Mouse (Mus musculus) gastrocnemius, postnatal 25 days (tissue): ENCODE data around the gene Mxd4. TPM values are rescaled to one million over a fixed set of nuclear protein-coding genes. Genes with fewer than 3 reads are reported as not detected.
A peak's percentile ranks its signal among the peaks of the same experiment; 100 is the strongest.

Experiments used
- DNase-seq: peaks from one replicate; pipeline ENCODE4 v3.0.0; 2022
- total RNA-seq, 2 experiments: library from RNA; stranded (reverse); gene quantifications; 1 replicate in 1 of 2; 2 replicates in 1 of 2; pipeline ENCODE4 v1.2.3; 2021

The Mxd4 gene
- total RNA-seq, 2 experiments from 2014 or later = 27.2 to 43.3 TPM

DNA sequence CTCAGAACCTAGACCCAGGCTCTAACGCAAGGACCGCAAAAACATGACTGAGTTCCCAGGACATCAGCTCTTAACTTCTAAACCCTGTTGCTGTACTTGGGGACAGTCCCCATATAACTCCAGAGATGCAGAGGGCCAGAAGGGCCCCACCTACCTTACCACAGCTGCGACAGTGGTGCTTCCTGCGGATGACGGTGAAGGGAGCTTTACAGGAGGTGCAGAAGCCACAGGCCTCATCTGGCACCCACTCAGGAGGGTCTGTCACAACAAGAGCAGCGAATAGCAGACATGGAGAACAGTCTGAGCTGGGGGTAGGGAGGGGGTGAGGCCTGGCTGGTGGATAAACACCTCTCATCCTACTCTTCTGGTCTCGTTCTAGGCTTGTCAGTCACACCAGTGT lies 8.9 kb upstream of the Mxd4 start:
- no peak for DNase-seq

DNA sequence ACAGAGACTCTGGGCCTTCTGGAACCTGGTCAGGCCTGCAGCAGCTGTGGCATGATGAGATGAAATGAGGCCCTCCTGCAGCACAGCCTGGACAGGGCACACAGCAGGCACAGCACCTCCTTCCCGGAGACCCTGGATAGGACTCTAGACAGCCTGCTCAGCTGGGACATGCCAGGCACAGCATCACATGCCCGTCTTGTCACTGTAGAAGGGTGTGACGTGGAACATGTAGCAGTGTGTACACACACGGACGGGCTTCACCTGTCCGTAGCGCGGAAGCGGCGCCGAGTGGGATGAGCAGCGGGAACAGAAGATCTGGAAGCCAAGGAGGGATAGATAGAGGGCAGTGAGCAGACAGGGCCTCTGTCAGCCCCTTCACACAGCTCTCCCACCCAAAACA lies 8.3 kb upstream of the Mxd4 start:
- DNase-seq = no peak

DNA sequence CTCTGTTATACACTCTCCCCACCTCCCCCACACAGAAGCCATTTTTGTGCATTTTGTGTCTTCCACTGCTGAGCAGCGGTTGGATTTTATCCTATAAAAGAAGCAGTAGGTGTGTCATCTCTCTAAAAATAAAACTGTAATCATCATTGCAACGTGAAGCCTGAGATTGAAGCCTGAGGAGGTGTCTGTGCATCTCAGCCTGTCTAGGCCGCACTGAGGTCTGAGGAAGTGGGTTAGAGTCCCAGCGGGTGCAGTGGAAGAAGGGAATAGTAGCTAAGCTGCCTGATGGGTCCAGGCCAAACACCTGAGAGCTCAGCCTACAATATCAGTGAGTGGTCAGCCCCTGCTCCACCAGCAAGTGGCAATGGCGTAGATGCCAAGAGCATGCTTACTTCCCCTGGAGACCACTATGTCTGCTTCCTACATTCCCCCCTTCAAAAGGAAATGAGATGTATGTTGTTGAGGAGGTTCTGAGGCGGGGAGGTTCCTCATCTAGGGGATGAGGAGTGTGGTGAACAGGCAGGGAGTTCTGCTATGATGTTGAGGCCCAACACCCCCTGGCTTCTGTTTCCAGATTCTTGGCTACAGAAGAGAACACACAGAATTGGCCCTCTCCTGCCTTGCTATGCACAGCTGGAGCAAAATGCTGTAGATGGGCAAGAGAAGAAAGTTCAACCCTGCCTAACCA lies 7.6 kb upstream of the Mxd4 start:
- no peak for DNase-seq

DNA sequence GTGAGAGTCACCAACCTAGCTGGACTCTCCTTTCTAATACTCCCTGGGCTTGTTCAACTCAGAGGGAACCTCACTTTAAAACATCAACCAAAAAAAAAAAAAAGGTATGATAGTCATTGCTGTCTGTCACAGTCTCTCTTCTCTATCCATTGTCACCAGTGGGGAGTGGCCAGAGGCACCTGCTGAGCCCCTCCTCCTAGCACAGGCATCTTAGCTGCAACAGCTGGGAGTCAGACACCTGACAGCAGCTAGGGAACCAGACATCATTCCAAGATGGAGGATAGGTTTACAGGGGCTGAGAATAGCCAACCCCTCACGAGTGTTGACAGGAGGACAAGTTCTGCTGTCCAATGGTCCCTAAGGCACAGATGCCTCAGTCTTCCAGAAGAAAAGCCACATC lies 6.9 kb upstream of the Mxd4 start:
- no peak for DNase-seq

DNA sequence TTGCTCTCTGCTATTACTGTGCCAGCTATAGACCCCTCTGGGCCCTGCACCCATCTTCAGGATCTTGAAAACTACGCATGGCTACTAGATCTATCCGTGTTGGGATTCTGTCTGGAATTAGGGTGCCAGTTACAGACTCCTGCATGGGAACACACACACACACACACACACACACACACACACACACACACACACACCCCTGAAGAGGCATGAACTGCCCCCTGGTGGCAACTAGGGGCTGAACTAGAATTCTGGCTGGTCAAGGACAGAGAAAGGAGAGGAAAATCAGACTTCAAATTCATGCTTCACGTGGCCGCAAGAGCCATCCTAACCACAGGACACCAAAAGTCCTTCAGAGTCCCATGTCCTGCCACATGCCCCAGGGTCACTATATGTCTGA lies 4.3 kb upstream of the Mxd4 start:
- DNase-seq = no peak

DNA sequence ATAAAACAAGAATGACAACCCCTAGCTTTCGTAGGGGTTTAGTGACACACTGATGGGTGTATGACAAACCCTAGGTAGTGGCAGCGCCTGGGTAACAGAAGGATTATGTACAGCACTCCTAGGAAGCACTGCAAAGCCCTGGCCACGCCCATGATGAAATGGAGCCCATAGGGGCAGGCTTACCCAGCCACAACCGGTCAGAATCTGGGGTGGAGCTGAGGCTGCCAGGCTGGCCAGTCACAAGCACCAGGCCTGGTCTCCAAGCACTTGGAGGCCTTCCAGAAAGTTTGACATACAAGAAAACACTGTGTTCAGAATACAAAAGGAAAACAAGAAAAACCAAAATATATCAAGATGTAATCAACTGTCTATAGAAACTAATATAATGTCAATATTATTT lies 3.5 kb upstream of the Mxd4 start:
- no peak for DNase-seq

DNA sequence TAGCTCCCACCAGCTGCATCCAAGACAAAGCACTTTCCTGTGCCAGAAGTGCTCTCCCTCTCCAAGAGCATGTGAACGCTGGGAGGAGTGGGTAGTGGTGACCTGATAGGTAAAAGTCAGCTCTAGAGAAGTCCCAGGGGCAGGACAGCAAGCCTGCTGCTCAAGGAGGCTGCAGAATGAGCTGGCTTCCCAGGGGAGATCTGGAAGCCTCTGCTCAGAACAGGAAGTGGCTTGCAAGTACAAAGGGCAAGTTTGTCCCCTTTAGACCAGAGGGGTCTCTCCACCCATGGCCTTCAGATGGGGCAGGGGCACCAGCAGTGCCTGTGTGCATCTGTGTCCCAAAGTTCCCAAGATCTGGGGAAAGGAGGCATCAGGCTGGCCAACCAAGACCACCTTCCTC lies 2.0 kb upstream of the Mxd4 start:
- no peak for DNase-seq

DNA sequence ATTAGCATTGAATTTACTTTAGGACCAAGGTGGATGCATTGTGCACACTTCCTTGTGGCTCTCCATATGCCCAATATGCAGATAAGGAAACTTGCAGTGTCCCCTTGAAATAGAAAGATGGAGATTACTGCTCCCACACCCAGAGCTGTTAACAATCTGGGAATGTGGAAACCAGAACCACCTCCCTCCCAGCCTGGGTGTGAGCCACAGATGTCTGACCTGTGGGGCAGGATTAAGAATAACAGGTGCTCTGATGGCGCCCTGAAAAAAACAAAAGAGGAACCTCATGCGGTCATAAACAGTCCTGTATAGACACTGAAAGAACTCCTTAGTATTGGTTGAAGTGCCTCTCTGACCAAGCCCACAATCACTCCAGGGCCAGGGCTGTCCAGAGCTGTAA lies 1.3 kb upstream of the Mxd4 start:
- no peak for DNase-seq

DNA sequence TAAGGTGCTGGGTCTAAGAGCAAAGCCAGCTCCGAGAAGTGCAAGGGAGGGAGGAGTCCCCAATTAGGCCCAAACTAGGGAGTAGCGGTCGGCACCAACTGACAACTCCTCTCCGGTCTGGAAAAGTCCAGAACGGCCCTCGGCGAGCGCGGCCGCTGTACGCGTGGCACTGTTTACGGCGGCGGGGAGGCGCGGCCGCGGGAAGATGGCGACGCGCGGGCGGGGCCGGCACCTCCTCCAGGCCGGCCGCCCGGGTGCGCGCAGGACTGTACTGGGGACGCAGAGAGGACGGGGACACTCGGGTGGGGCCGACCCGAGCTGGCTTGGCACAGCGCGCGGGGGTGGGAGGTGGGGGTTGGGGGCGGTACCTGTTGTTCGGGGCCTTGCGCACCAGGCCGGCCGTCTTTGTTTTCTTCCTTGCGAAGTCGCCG lies 544 bp downstream of the Mxd4 start:
- peak; percentile 79 for DNase-seq

DNA sequence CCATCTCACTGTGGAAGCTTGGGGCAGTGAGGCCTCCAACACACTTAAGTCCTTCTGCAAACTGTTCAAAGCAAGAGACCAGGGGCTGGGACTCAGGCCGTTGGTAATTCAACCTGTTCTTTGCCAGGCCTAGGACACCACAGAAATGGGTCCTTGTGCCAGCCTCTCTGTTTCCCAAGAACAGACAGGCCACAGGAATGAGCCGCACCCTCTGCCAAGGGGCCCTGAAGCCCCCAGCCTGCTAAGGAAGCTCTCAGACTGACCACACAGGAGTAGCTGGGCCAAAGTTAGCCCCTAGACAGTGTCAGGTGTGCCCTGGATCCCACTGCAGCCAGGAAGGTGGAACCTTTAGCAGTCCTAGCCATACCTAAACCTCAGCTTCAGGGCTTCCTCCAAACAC lies 1.1 kb downstream of the Mxd4 start:
- peak; percentile 21 for DNase-seq

DNA sequence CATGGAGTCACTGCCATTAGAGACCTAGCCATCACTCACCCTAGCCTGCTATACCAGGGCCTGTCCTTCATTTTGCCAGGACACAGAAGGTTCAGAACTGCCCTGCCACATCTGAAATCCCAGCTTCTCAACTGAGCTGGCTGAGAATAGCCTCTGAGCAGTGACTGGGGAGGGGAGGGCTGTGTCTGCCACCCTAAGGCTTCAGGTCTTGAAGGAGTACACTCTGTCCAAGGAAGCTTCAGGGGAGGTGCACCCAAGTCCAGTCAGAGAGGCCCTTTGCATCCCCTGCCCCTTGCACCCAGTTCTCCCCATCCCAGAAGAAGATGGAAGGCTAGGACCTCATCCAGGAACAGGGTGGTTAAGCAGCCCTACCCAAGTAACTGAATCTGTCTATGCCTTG lies 1.7 kb downstream of the Mxd4 start:
- peak; percentile 8 for DNase-seq

DNA sequence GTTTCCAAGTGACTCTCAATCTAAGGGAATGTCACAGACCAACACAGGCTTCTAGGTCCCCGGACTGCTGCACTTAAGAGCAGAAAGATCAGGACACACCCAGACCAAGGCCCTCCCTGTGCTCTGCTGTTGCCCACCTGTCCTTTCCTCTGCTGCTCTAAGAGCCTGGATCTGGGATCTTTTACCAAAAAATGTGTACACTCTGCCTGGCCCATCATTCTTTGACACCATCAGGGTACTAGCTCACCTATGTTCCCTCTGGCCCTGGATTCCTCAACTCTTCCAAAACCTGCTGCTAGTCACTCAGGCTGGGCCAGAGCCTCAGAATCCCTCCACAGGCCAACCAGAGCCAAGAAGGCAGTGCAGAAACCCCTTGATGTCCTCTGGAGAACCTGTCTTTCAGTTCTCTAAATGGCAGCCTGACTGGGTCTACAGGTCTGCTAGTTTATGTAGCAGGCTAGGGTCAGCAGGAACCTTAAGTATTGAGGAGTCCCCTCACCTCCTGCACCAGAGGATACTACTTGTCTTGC lies 2.4 kb downstream of the Mxd4 start:
- peak; percentile 8 for DNase-seq

DNA sequence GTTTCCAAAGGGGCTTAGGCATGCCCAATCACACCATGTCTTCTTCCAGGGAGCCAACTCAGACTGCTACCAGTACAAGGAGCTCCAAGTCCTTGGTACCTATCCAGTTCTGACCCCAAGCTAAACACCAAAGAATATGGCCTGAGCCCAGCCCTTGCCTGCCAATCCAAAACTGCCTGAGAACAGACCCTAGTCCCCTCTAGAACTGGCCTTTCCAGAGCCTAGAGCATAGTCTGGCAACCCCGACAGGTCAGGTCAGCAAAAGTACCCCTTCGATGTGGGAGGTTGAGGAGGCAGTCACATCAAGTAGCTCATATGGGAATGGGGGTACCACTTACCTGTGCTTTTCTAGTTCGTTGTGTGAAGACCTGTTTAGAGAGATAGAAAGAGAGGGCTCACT lies 3.5 kb downstream of the Mxd4 start:
- peak; percentile 7 for DNase-seq

DNA sequence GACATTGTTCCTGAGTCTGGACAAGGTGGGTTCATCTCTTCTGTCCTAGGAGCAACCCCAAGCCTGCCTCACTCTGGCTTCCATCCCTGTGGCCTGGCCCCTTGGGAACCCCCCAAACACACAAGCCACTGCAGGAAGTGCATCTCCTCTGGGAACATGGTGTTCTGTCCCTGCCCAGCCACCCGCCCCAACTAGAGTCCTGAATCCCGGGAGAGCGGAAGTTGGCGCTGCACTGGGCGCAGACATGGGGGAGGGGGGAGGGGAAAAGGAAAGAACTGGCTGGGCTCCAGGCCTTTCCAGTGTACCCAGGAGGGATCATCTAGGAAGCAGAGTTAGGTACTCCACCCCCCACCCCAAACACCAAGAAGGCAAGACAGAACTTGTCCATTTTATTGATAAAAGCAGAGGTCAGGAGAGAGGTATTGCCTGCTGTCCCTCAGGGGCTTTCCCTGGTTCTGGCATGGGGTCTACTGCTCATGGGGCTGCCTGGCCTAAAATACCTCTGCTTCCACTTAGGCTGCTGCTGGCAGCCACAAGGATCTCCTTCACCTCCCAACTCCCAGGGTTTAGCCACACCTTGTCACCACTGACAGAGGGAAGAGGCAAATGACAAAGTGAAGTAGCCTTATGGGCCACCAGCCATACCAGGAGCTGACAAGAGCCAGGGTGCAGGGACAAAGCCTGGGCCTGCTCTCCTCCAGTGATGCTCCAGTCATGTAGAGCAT lies 4.2 kb downstream of the Mxd4 start:
- DNase-seq = peak; percentile 75

DNA sequence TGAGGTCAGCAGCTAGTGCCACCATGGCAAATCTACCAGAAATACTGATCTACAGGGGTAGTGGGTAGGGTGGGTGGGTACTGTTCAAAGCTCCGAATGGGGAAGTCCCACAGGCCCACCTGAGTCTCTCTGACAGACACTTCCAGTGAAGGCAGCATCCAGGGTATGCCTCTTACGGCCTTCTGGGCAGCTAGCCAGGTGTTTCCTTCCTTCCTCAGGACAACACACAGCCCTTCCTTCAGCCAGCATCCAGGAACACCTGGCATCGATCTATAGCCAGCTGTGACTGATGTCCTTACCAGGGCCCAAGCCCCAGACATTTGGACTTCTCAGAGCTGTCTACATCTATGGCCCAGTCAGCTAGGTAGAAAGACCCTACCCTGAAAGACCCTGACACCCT lies 5.0 kb downstream of the Mxd4 start:
- peak; percentile 39 for DNase-seq

DNA sequence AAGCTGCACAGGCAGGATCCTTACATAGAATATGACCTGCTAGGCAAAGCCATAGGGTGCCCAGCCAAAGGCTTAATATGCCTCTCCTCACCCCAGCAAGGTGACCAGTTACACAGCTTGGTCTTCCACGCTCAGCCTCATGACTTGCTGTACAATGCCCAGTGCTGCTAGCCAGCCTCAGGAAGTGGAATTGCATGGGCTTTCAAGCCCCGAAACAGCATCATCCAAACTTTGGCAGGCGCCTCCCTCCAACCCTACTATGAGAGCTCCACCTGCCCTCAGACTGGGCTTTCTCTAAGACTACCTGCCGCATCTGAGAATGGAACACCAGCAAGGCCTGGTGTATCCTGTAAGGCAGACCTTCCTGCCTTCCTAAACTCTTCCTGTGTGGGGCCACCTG lies 9.7 kb downstream of the Mxd4 start:
- DNase-seq = no peak

DNA sequence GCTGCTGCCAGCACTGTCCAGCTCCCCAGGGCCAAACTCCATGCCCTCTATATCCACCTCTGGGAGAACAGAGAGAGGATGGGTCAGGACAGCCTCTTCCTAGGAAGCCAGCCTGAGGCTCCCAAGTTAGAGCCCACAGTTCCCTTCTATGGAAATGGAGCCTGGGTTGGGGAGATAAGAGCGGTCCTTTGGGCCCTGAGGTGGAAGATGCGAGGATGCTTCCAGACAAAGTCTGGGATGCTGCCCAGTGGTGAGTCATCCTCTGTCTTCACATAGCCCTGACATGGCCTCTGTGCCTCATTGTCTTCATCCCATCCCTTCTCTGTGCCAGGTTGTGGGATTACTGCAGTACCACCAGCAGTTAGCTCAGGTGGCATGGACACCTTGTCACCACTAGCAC lies 10.4 kb downstream of the Mxd4 start:
- DNase-seq = no peak

DNA sequence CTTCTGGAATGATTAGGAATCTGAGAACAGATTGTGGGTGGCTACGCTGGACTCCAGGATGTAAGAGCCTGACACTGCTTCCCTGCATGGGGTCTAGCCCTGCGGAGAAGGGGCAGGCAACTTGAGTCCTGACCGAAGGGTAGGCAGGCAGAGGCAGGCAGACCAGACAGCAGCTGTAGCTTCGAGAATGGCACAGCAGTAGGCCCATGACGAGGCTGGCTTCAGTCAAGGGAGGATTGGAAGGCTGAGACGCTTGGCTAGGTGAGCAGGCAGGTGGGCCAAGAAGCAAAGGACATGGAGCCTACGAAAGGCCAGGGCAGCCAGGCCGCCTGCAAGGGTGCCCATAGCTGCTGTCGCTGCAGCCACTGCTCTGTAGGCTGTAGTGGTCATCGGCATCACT lies 10.8 kb downstream of the Mxd4 start:
- no peak for DNase-seq

DNA sequence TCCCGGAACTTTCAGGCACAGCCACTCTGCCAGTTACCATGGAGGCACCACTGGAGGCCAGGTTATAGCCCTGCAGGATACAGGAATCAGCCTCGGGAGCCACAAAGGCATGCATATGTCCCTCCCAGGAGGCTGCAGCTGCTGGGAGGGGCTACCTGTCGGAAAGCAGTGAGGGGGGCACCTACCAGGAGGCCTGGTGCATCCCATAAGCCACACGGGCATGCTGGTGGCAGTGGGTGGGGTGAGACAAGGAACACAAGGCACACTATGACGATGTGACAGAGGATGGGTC lies 12.2 kb downstream of the Mxd4 start:
- DNase-seq = no peak

DNA sequence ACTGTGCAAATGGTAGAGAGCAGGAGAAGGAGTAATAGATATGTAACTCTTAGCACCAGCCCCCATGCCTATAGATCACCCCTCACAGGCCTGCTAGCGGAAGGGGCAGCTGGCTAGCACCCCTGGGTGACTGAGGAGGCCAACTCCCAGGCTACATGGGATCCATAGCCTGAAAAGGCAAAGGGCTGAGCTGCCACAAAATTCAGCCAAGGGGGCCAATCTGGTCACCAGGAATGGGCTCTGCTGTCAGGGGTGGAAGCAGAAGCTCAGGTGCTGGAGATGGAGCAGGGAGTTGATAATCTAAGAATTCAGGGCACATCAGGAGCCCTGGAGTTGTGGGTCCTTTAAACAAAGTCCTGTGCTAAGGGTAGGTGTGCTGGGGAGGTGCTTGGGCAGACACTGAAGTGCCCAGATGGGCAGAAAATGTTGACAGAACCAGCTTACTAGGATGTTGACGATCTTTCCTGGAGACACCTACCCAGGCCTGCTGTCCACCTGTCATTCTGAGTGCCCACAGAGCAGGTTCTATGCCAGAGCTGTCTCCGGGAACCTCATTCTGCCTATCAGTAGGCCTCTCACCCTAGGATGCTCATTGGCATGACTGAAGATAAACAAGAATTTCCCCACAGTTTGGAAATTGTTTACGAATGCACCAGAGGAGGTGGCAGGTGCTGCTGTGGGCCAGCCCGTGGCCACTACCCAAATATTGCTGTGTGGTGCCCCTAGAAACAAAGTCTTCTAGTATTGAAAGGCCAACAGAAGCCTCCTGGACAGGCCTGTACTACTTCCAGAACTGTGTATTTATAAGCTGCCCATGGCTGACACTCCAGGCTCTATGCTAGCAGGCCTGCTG lies 12.7 kb downstream of the Mxd4 start:
- DNase-seq = no peak

DNA sequence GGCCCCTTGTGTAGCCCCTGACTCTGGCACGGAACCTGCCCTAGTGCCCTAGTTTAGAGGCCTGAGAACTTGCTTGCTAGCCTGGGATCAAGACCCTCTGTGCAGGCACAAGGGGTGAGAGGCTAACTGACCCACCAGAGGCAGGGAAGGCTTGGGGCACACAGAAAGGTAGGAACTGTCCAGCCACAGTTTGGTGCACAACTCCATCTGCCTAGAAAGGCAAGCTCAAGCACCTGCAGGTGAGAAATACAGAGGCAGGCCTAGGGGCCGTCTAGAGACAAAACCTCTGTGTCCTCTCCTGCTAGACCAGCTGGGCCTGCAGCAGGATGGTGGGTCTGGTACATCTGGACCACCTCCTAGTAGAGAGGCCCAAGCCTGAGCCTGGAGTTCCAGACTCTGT lies 13.5 kb downstream of the Mxd4 start:
- no peak for DNase-seq

DNA sequence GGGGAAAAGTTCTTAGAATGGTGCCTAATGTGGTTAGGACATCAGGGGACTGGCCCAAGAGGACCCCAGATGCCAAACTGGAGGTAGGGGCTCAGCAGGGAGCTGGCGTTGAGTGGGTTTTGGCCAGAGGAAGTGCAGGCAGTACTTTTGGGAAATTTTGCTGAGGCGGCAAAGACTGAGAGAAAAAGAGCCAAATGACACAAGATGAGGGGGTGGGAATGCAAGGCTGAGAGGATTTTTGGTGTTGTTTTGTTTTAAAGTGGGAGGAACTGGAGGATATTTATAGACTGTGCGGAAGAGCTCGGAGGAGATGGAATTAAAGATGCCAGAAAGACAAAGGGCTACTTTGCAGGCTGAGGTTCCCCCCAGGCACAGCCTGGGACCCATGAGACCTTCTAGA lies 16.8 kb downstream of the Mxd4 start:
- DNase-seq = no peak

DNA sequence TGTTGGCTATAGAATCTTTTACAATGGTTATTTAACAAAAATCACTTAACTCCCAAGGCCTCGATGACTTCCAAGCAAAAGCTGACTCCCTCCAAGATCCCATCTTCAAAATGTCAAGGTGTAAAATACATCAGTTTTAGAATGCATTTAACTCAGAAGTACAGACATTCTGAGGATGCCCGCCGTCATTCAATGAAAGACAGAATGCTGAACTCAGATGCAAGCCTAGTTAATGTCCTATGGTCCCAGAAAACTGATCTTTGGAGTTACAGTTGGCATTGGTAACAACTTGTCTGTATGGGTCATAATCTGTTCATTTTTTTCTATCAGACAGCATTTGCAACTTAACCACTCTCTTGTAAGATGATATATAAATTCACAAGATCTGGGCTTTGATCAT lies 17.6 kb downstream of the Mxd4 start:
- no peak for DNase-seq
